Mouse (Mus musculus) kidney, embryonic 16.5 days (tissue): Measurements from ENCODE around the gene Abcg1. TPM values are rescaled to one million over a fixed set of nuclear protein-coding genes. Genes with fewer than 3 reads are reported as not detected.

Experiments used
- ATAC-seq: fragments of 200-750 bp; cut with Nextera tagmentation; 2 replicates; pipeline ENCODE4 v1.8.0; 2017; ENCODE audit warnings: moderate TSS enrichment; ENCODE audit not compliant: low FRiP score, low TSS enrichment
- H3K27ac ChIP-seq: fragments of 300-500 bp; sonication (generic); 2 replicates; pipeline ENCODE4 v1.5.1; 2014; ENCODE audit warnings: low read length
- H3K27me3 ChIP-seq: fragments of 300-500 bp; sonication (generic); 2 replicates; pipeline ENCODE4 v1.6.1; 2014; ENCODE audit warnings: low read length, control low read depth, mixed read lengths; ENCODE audit not compliant: insufficient read depth
- H3K36me3 ChIP-seq: fragments of 300-500 bp; sonication (generic); 2 replicates; pipeline ENCODE4 v1.6.1; 2014; ENCODE audit warnings: low read length, control low read depth, mixed read lengths; ENCODE audit not compliant: insufficient read depth
- H3K4me1 ChIP-seq: fragments of 300-500 bp; sonication (generic); 2 replicates; pipeline ENCODE4 v1.6.1; 2014; ENCODE audit warnings: low read length, control low read depth, mixed read lengths; ENCODE audit not compliant: insufficient read depth
- H3K4me2 ChIP-seq: fragments of 300-500 bp; sonication (generic); replicated peaks from 2 replicates; pipeline ENCODE4 v1.6.1; 2014; ENCODE audit warnings: low read depth, low read length
- H3K4me3 ChIP-seq: fragments of 300-500 bp; sonication (generic); 2 replicates; pipeline ENCODE4 v1.5.1; 2014; ENCODE audit warnings: mild to moderate bottlenecking, low read length
- H3K9ac ChIP-seq: fragments of 300-500 bp; sonication (generic); replicated peaks from 2 replicates; pipeline ENCODE4 v1.6.1; 2014; ENCODE audit warnings: low read length
- H3K9me3 ChIP-seq: fragments of 300-500 bp; sonication (generic); 2 replicates; pipeline ENCODE4 v1.6.1; 2016; ENCODE audit warnings: low read length, control low read depth
- WGBS: fragments of 180-500 bp; shearing (Covaris S2); extraction: QIAGEN DNeasy Blood & Tissue Kit; methylation state at CpG from one replicate; pipeline ENCODE4 v1.1.7; 2014; 5-methylcytosine and 5-hydroxymethylcytosine counted together
- polyA plus RNA-seq: library from polyadenylated mRNA; unstranded; fragments of >200 nt; fragmentation: Nextera tagmentation; extraction: Ambion mirVana; gene quantifications from 2 replicates; pipeline ENCODE4 v1.2.1, GENCODE M21; 2015

Gene Abcg1
- polyA plus RNA-seq, 1 experiment from 2014 or later, result 9.2 TPM

- WGBS, result 33% methylated on average over 6 of the region's 6 CpGs
- no peaks in the 10 kb centered on the region for H3K9me3 ChIP-seq
- no peak overlapping the region for H3K4me2 ChIP-seq
- no peak; the same call in 1 of the 2 replicates for ATAC-seq
- H3K36me3 ChIP-seq, result no peaks in the 10 kb centered on the region
- no peak overlapping the region for H3K4me3 ChIP-seq
- no peak overlapping the region for H3K9ac ChIP-seq
- H3K27ac ChIP-seq, result no peak overlapping the region
- H3K27me3 ChIP-seq, result no peaks in the 10 kb centered on the region
- peaks cover 21% of the 10 kb centered on the region for H3K4me1 ChIP-seq
Observed at GRCm38 (mm10) chr17:31066058-31066457, 8.6 kb downstream of the Abcg1 start.

GRCm38 (mm10) chr17:31067051-31067450 is 9.6 kb downstream of the Abcg1 start:
- H3K36me3 ChIP-seq, result no peaks in the 10 kb centered on the region
- H3K27ac ChIP-seq, result no peak overlapping the region
- no peaks in the 10 kb centered on the region for H3K27me3 ChIP-seq
- peak; percentile 73 for ATAC-seq
- peaks cover 24% of the 10 kb centered on the region for H3K4me1 ChIP-seq
- 35% methylated on average over 11 of the region's 11 CpGs for WGBS
- H3K9me3 ChIP-seq, result no peaks in the 10 kb centered on the region
- no peak overlapping the region for H3K4me3 ChIP-seq
- no peak overlapping the region for H3K9ac ChIP-seq
- H3K4me2 ChIP-seq, result no peak overlapping the region

- Histone ChIP-seq H3K36me3 (no peaks in the 10 kb centered on the region), H3K4me2 (no peak overlapping the region), H3K4me3 (no peak overlapping the region), H3K9me3 (no peaks in the 10 kb centered on the region), H3K27ac (no peak overlapping the region), H3K4me1 (peaks cover 45% of the 10 kb centered on the region), H3K27me3 (no peaks in the 10 kb centered on the region), H3K9ac (no peak overlapping the region)
- 69% methylated on average over 6 of the region's 6 CpGs for WGBS
- no peak for ATAC-seq
Observed at GRCm38 (mm10) chr17:31069121-31069520, 11.6 kb downstream of the Abcg1 start.

GRCm38 (mm10) chr17:31069845-31070244 is 12.4 kb downstream of the Abcg1 start:
- Histone ChIP-seq H3K9ac (no peak overlapping the region), H3K27ac (no peak overlapping the region), H3K36me3 (no peaks in the 10 kb centered on the region), H3K4me1 (peaks cover 52% of the 10 kb centered on the region), H3K4me2 (no peak overlapping the region), H3K9me3 (no peaks in the 10 kb centered on the region), H3K4me3 (no peak overlapping the region), H3K27me3 (no peaks in the 10 kb centered on the region)
- WGBS, result 84% methylated on average over 4 of the region's 4 CpGs
- no peak for ATAC-seq

GRCm38 (mm10) chr17:31070403-31071185 is 13.1 kb downstream of the Abcg1 start:
- ATAC-seq, result no peak
- 43% methylated on average over 6 of the region's 6 CpGs for WGBS

GRCm38 (mm10) chr17:31071421-31072301 is 14.2 kb downstream of the Abcg1 start:
- no peaks in the 10 kb centered on the region for H3K9me3 ChIP-seq
- no peak for ATAC-seq
- no peak overlapping the region; the same call in 1 of the 2 replicates for H3K9ac ChIP-seq
- H3K4me2 ChIP-seq, result no peak overlapping the region
- H3K36me3 ChIP-seq, result no peaks in the 10 kb centered on the region
- no peaks in the 10 kb centered on the region for H3K27me3 ChIP-seq
- 52% methylated on average over 18 of the region's 18 CpGs for WGBS
- peaks cover 54% of the 10 kb centered on the region for H3K4me1 ChIP-seq
- H3K27ac ChIP-seq, result peak overlapping the region; percentile 9; the same call in 1 of the 2 replicates
- no peak overlapping the region for H3K4me3 ChIP-seq

More at GRCm38 (mm10) chr17:31070403-31071185, 13.1 kb downstream of the Abcg1 start:
- H3K9ac ChIP-seq, result no peak overlapping the region
- peaks cover 55% of the 10 kb centered on the region for H3K4me1 ChIP-seq
- no peak overlapping the region for H3K4me2 ChIP-seq
- H3K27me3 ChIP-seq, result no peaks in the 10 kb centered on the region
- no peak overlapping the region for H3K4me3 ChIP-seq
- H3K9me3 ChIP-seq, result no peaks in the 10 kb centered on the region
- no peaks in the 10 kb centered on the region for H3K36me3 ChIP-seq
- no peak overlapping the region for H3K27ac ChIP-seq

GRCm38 (mm10) chr17:31072872-31073271 is 15.4 kb downstream of the Abcg1 start:
- 71% methylated on average over 4 of the region's 4 CpGs for WGBS
- H3K4me3 ChIP-seq, result peak overlapping the region; percentile 18; the same call in 1 of the 2 replicates
- peak overlapping the region; percentile 55 for H3K27ac ChIP-seq

DNA sequence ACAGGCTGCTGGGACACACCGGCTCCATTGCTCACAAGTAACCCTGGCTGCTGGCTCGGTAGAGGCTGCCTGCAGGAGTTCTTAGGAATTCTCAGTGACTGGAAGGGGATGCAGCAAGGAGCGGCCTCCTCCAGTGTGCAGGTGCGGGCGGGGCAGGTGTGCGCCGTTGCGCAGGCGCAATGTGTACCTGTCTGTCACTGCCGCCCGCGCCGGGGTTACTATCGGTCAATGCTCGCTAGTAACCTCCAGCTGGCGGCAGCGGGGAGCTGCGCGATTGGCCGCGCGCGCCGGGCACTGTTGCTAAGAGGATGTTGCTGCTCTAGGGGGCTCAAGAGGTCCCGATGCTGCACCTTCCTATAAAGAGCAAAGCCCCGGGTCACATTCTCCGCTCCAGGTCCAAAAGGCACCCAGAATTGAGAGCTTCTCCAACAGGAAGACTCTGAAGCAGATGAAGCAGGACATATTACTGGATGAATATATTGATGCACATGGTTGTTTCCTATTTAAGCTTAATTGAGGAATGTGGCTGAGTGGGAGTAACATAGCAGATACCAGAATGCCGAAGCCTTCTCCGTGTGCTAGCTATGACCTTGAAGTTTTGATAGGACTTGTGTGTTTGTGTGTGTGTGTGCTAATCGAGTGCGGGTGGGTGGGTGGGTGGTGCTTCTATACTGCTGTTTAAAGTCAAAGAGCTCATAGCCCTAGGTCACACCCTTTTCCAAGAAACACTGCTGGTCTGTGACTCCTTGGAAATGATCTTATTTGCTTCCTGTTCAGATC is 16.0 kb downstream of the Abcg1 start:
- H3K9me3 ChIP-seq, result no peaks in the 10 kb centered on the region
- 0 out of 2 replicates have a peak overlapping the region, but pooled peaks have one; percentile 20 for H3K9ac ChIP-seq
- H3K4me3 ChIP-seq, result peak overlapping the region; percentile 18
- peak overlapping the region; percentile 49 for H3K4me2 ChIP-seq
- peaks cover 59% of the 10 kb centered on the region for H3K4me1 ChIP-seq
- ATAC-seq, result peak; percentile 80
- peak overlapping the region; percentile 55 for H3K27ac ChIP-seq
- H3K36me3 ChIP-seq, result no peaks in the 10 kb centered on the region
- 2% methylated on average over 31 of the region's 31 CpGs for WGBS
- H3K27me3 ChIP-seq, result no peaks in the 10 kb centered on the region

More at GRCm38 (mm10) chr17:31072872-31073271, 15.4 kb downstream of the Abcg1 start:
- Histone ChIP-seq H3K9ac (no peak overlapping the region), H3K4me2 (peak overlapping the region; percentile 49), H3K4me1 (peaks cover 55% of the 10 kb centered on the region), H3K9me3 (no peaks in the 10 kb centered on the region), H3K36me3 (no peaks in the 10 kb centered on the region), H3K27me3 (no peaks in the 10 kb centered on the region)
- no peak for ATAC-seq

DNA sequence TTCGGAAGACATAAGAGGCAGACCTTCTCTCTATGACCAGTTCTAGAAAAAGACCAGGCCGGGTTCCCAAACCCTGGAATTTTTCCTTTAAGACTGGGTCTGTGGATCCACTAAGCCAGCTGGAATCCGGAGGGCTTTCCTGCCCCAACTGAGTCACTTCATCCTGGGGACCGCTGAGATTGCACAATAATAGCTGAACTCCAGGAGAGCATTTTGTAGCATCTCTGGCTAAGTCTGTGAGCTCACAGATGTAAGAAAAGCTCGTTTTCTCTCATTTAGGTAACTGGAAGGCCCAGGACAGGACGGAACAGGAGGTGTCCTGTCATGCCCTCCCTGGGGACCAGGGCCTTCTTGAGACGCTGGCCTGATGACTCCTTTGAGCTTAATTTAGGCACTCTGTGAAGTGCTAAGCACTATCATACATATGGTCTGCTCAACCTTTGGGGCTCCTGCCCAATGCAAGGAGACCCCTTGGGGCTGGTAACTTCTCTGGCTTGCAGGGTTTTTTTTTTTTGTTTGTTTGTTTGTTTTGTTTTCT is 16.6 kb downstream of the Abcg1 start:
- no peak for ATAC-seq
- peaks cover 60% of the 10 kb centered on the region for H3K4me1 ChIP-seq
- peak overlapping the region; percentile 51 for H3K27ac ChIP-seq
- WGBS, result 36% methylated on average over 7 of the region's 7 CpGs
- H3K27me3 ChIP-seq, result no peaks in the 10 kb centered on the region
- H3K4me3 ChIP-seq, result no peak overlapping the region
- no peak overlapping the region for H3K9ac ChIP-seq
- H3K4me2 ChIP-seq, result peak overlapping the region; percentile 49
- H3K9me3 ChIP-seq, result no peaks in the 10 kb centered on the region
- no peaks in the 10 kb centered on the region for H3K36me3 ChIP-seq
